Mouse (Mus musculus) G1E (cell line): Measurements from ENCODE around the gene Mllt10.

ENCODE experiments used
- CTCF ChIP-seq: IDR thresholded peaks from 2 replicates; pipeline ENCODE4 v1.5.1; 2012; ENCODE audit warnings: low read depth, low read length, inconsistent platforms, mixed read lengths
- POLR2AphosphoS5 ChIP-seq: IDR thresholded peaks from 2 replicates; pipeline ENCODE4 v1.6.1; 2012; ENCODE audit warnings: low read depth, low read length, inconsistent platforms; ENCODE audit not compliant: insufficient replicate concordance
- TAL1 ChIP-seq: conservative IDR thresholded peaks from 2 replicates; pipeline ENCODE4 v1.6.1; 2012; ENCODE audit warnings: low read depth, low read length, inconsistent platforms, mixed read lengths

GRCm38 (mm10) chr2:18080182-18080860, 25.3 kb downstream of the Mllt10 start:
- TF ChIP-seq CTCF (no peak), POLR2AphosphoS5 (no peak), TAL1 (no peak)
